Mouse (Mus musculus) ES-E14 (cell line): Measurements from ENCODE around the gene Patz1. TPM values are rescaled to one million over a fixed set of nuclear protein-coding genes. Genes with fewer than 3 reads are reported as not detected.

ENCODE experiments used
- DNase-seq: peaks from one replicate; pipeline ENCODE4 v3.0.0-alpha.2; 2013; ENCODE audit warnings: low read depth, low spot score
- H3K27ac ChIP-seq: 2 replicates; pipeline ENCODE4 v1.5.1; 2012; ENCODE audit warnings: low read depth, mild to moderate bottlenecking, low read length, moderate library complexity, mixed read lengths; ENCODE audit not compliant: poor library complexity, insufficient read depth, severe bottlenecking
- H3K36me3 ChIP-seq: 2 replicates; pipeline ENCODE4 v1.6.1; 2012; ENCODE audit warnings: mild to moderate bottlenecking, low read length, moderate library complexity, mixed read lengths; ENCODE audit not compliant: control insufficient read depth, poor library complexity, insufficient read depth, severe bottlenecking
- H3K4me1 ChIP-seq, 2 experiments: fragments of 150-350 bp in 1 of 2; sonication (generic) in 1 of 2; 2 replicates each; pipeline ENCODE4 v1.6.1; 2012; ENCODE audit warnings: low read length in 2 of 2, mild to moderate bottlenecking in 1 of 2, mixed read lengths in 1 of 2; ENCODE audit not compliant: control insufficient read depth in 2 of 2, insufficient read depth in 2 of 2, poor library complexity in 1 of 2
- H3K4me3 ChIP-seq, 2 experiments: fragments of 150-350 bp in 1 of 2; sonication (generic) in 1 of 2; 2 replicates each; pipeline ENCODE4 v1.5.1; 2012; ENCODE audit warnings: low read length in 2 of 2, low read depth in 1 of 2, mild to moderate bottlenecking in 1 of 2, mixed read lengths in 1 of 2; ENCODE audit not compliant: insufficient read depth in 1 of 2, poor library complexity in 1 of 2, severe bottlenecking in 1 of 2
- H3K9ac ChIP-seq: 2 replicates; pipeline ENCODE4 v1.6.1; 2012; ENCODE audit warnings: low read depth, mild to moderate bottlenecking, low read length, mixed read lengths; ENCODE audit not compliant: poor library complexity, insufficient read depth, severe bottlenecking
- H3K9me3 ChIP-seq: fragments of 150-350 bp; sonication (generic); 2 replicates; pipeline ENCODE4 v1.6.1; 2012; ENCODE audit warnings: low read depth, mild to moderate bottlenecking, low read length; ENCODE audit not compliant: control insufficient read depth, insufficient read depth
- CHD2 ChIP-seq: IDR thresholded peaks from 2 replicates; pipeline ENCODE4 v1.6.1; 2014; ENCODE audit warnings: mild to moderate bottlenecking, low read depth, low read length, inconsistent platforms
- HCFC1 ChIP-seq: IDR thresholded peaks from 2 replicates; pipeline ENCODE4 v1.6.1; 2012; ENCODE audit warnings: low read length, inconsistent platforms, borderline replicate concordance; ENCODE audit not compliant: insufficient read depth
- MAFK ChIP-seq: IDR thresholded peaks from 2 replicates; pipeline ENCODE4 v1.6.1; 2014; ENCODE audit warnings: mild to moderate bottlenecking, low read depth, low read length, inconsistent platforms; ENCODE audit not compliant: insufficient read depth
- ZC3H11A ChIP-seq: IDR thresholded peaks from 2 replicates; pipeline ENCODE4 v1.6.1; 2012; ENCODE audit warnings: low read depth, mild to moderate bottlenecking, inconsistent platforms, low read length, borderline replicate concordance
- ZNF384 ChIP-seq: IDR thresholded peaks from 2 replicates; pipeline ENCODE4 v1.6.1; 2012; ENCODE audit warnings: low read depth, low read length, inconsistent platforms
- in situ Hi-C, 2 experiments: fragments of 600-800 bp; cut with MboI; formaldehyde crosslinking; loops; one replicate each; pipeline ENCODE4 v1.15.1; 2025; ENCODE audit warnings: low sequenced_read_pairs in 2 of 2, inconsistent platforms in 1 of 2; ENCODE audit not compliant: unreplicated experiment in 2 of 2
- total RNA-seq: library from RNA; depleted of rRNA; stranded (reverse); fragments of 300-350 nt; gene quantifications from 2 replicates; pipeline ENCODE4 v1.2.3, GENCODE M21; 2012; rRNA removed

Patz1 gene
- total RNA-seq, 1 experiment: 61.8 TPM

DNA sequence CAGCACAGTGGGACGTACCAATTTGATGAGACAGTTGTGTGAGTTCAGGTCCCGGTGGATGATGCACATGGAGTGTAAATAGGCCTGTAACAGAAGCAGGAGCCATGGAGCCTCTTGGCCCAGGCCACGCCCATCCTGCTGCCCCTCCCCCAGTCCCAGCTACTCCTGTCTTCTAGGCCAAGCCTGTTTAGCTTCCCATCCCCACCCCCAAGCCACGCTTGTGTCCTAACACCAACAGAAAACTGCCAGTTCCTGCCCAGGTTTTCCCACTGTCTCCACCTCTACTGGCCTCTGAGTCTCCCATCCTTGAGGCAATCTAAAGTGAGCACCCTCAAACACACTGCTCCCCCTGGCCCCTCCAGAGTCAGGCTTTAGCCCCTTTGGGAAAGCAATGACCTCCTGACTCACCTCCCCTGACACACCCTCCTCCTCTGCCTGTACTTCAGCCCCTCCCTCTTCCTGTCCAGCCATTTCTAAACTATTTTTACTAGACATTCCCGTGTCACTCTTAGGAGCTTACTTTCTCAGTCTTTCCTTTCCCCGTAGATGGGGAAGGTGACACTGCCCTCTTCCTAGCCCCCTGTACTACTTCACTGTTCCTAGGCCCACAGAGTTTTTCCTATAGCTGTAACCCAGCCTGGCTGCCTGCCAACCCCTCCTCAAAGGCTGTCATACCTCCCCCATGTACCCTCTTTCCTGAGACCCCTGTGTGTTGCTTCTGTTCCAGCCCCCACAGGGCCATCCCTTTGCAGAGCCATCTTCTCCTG lies 60.1 kb downstream of the Patz1 start:
- no peaks in the 10 kb centered on the region for H3K9me3 ChIP-seq
- H3K4me3 ChIP-seq: peak overlapping the region in 1 of 2 experiments; percentile 6; a peak in 2 of 4 replicates
- H3K4me1 ChIP-seq: peaks cover 6 to 23% of the 10 kb centered on the region in 2 experiments
- peak overlapping the region; percentile 73 for H3K27ac ChIP-seq
- in situ Hi-C loops: no loop called here
- H3K36me3 ChIP-seq: peaks cover 51% of the 10 kb centered on the region
- DNase-seq: peak; percentile 96
- H3K9ac ChIP-seq: peak overlapping the region; percentile 33; the same call in 1 of the 2 replicates
- TF ChIP-seq CHD2: no peak; the same call in 1 of the 2 replicates
- no peak for TF ChIP-seq ZNF384
- no peak for TF ChIP-seq HCFC1
- no peak for TF ChIP-seq ZC3H11A
- no peak for TF ChIP-seq MAFK

- peak overlapping the region; percentile 73; the same call in 1 of the 2 replicates for H3K27ac ChIP-seq
- peak overlapping the region; percentile 26; the same call in 1 of the 2 replicates for H3K9ac ChIP-seq
Observed at GRCm38 (mm10) chr11:3349343-3349695, 60.6 kb downstream of the Patz1 start.

DNA sequence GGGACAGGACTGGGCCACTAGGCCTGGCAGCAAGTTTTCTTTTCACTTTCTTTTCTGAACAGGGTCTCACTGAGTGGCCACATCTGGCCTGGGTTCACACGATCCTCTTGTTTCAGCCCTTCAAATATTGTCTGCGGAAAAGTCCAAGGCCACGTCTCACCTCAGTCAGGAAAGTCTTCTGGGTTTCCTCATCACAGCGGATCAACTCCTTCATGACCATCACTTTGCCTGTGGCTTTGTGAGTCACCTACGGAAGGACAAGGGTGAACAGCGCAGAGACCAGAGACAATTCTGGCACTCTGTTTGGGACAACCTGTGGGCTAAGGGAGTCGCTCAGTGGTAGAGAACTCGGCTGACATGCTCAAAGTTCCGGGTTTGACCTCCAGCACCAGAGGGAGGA lies 63.5 kb downstream of the Patz1 start:
- no peak for DNase-seq
- Histone ChIP-seq H3K4me3 (no peak overlapping the region), H3K9ac (no peak overlapping the region), H3K4me1 (peaks cover 6 to 21% of the 10 kb centered on the region in 2 experiments), H3K27ac (no peak overlapping the region), H3K9me3 (no peaks in the 10 kb centered on the region), H3K36me3 (peaks cover 36% of the 10 kb centered on the region)
- TF ChIP-seq ZNF384 (no peak), ZC3H11A (no peak), MAFK (no peak), CHD2 (no peak), HCFC1 (no peak)
- in situ Hi-C loops: no loop called here

More at GRCm38 (mm10) chr11:3349343-3349695, 60.6 kb downstream of the Patz1 start:
- TF ChIP-seq ZC3H11A (no peak), MAFK (no peak), HCFC1 (no peak), ZNF384 (no peak)
- Histone ChIP-seq H3K4me1 (peaks cover 6 to 23% of the 10 kb centered on the region in 2 experiments), H3K36me3 (peaks cover 47% of the 10 kb centered on the region), H3K4me3 (no peak overlapping the region; a peak in 1 of 4 replicates), H3K9me3 (no peaks in the 10 kb centered on the region)
- in situ Hi-C loops: no loop called here
- no peak for DNase-seq

- DNase-seq: no peak
- in situ Hi-C loops: no loop called here
- peak overlapping the region; percentile 60 for H3K9ac ChIP-seq
- no peaks in the 10 kb centered on the region for H3K9me3 ChIP-seq
- H3K4me3 ChIP-seq: peak overlapping the region; percentile 50 to 72
- TF ChIP-seq ZC3H11A (no peak), HCFC1 (no peak), MAFK (no peak), CHD2 (no peak), ZNF384 (no peak)
- H3K27ac ChIP-seq: peak overlapping the region; percentile 34; the same call in 1 of the 2 replicates
- H3K36me3 ChIP-seq: peaks cover 37% of the 10 kb centered on the region
- peaks cover 3 to 16% of the 10 kb centered on the region in 2 experiments for H3K4me1 ChIP-seq
Observed at GRCm38 (mm10) chr11:3352990-3353585, 64.4 kb downstream of the Patz1 start.

Other genes starting within 250 kb of the Patz1 start
- gene Sfi1, start 95.4 kb upstream of the Patz1 start, total RNA-seq: 18.5 and 25.5 TPM in 2 replicates
- 41.9 and 42.3 TPM in 2 replicates for gene Eif4enif1, start 86.5 kb upstream of the Patz1 start, total RNA-seq
- 119 and 180 TPM in 2 replicates for gene Drg1, start 22.5 kb upstream of the Patz1 start, total RNA-seq
- 8.5 and 16.1 TPM in 2 replicates for gene Pik3ip1, start 41.5 kb downstream of the Patz1 start, total RNA-seq
- gene Limk2, start 120.3 kb downstream of the Patz1 start, total RNA-seq: 80.5 and 93.3 TPM in 2 replicates
- gene Rnf185, start 163.5 kb downstream of the Patz1 start, total RNA-seq: 9.3 and 15.5 TPM in 2 replicates
- gene Pla2g3, start 199.4 kb downstream of the Patz1 start, total RNA-seq: 0.16 TPM in 1 of 2 replicates, not detected in the other
- gene Inpp5j, start 215.9 kb downstream of the Patz1 start, total RNA-seq: 0.09 TPM in 1 of 2 replicates, not detected in the other
- 43.8 and 50.3 TPM in 2 replicates for gene Selenom, start 225.8 kb downstream of the Patz1 start, total RNA-seq